Mouse (Mus musculus) neutrophil, adult 5-6 weeks (primary cell): ENCODE measurements at regions not wholly inside any gene's neighbourhood (a gene's known extent, or its start where the extent isn't known, plus 50 kb on each side); places are given as distances from the start of the nearest gene placed in this dataset.

Experiments
- ATAC-seq: fragments of 151-379, 151-347 bp; 2 replicates; pipeline ENCODE4 v1.8.0; 2017; ENCODE audit warnings: mild to moderate bottlenecking, moderate TSS enrichment; ENCODE audit not compliant: insufficient number of reproducible peaks, poor library complexity, low FRiP score, severe bottlenecking; ENCODE audit errors: extremely low read depth

- ATAC-seq = no peak
These were observed 417.3 kb downstream of the Tmem161b start for GRCm38 (mm10) chr13:84639087-84640022.

- ATAC-seq = no peak
These were observed 421.9 kb downstream of the Tmem161b start for GRCm38 (mm10) chr13:84644024-84644423.

GRCm38 (mm10) chr13:84646899-84647298 is 424.8 kb downstream of the Tmem161b start:
- ATAC-seq = no peak

GRCm38 (mm10) chr13:84648056-84648455 is 426.0 kb downstream of the Tmem161b start:
- no peak for ATAC-seq

- no peak for ATAC-seq
These were observed 441.9 kb downstream of the Tmem161b start for GRCm38 (mm10) chr13:84663967-84664366.

- no peak for ATAC-seq
These were observed 458.9 kb downstream of the Tmem161b start for GRCm38 (mm10) chr13:84680971-84681370.

GRCm38 (mm10) chr13:84685930-84686329 is 463.8 kb downstream of the Tmem161b start:
- no peak for ATAC-seq

GRCm38 (mm10) chr13:84693462-84693861 is 471.4 kb downstream of the Tmem161b start:
- no peak for ATAC-seq

GRCm38 (mm10) chr13:84698472-84699080 is 476.5 kb downstream of the Tmem161b start:
- ATAC-seq = no peak

GRCm38 (mm10) chr13:84741231-84741630 is 448.0 kb upstream of the Ccnh start:
- ATAC-seq = no peak

GRCm38 (mm10) chr13:84748331-84748730 is 440.9 kb upstream of the Ccnh start:
- ATAC-seq = no peak

- no peak for ATAC-seq
These were observed 440.0 kb upstream of the Ccnh start for GRCm38 (mm10) chr13:84749214-84749613.

- no peak for ATAC-seq
These were observed 439.1 kb upstream of the Ccnh start for GRCm38 (mm10) chr13:84750136-84750535.

GRCm38 (mm10) chr13:84751576-84752490 is 437.4 kb upstream of the Ccnh start:
- ATAC-seq = no peak

- no peak for ATAC-seq
These were observed 436.8 kb upstream of the Ccnh start for GRCm38 (mm10) chr13:84752491-84752820.

GRCm38 (mm10) chr13:84753751-84754500 is 435.3 kb upstream of the Ccnh start:
- ATAC-seq = no peak

GRCm38 (mm10) chr13:84754821-84755725 is 434.1 kb upstream of the Ccnh start:
- ATAC-seq = no peak
